Mouse (Mus musculus): ENCODE data around the gene Pycard. TPM values are rescaled to one million over a fixed set of nuclear protein-coding genes. Genes with fewer than 3 reads are reported as not detected.
"Not testable (repeated sequence)": the region's sequence is repeated elsewhere in the genome, so short reads cannot be mapped to it uniquely, and the experiment has no call there.

The Pycard gene
- total RNA-seq, 4 experiments from 2014 or later, result 2.6 to 11.7 (median 5.2) TPM

- DNase-seq (ENCODE audit: low spot score in 2 of 2), result not testable (repeated sequence)
These were observed 51.6 kb downstream of the Pycard start for GRCm38 (mm10) chr7:127942097-127942496.

Other genes starting within 250 kb of the Pycard start
- gene Fbxl19, start 249.3 kb downstream of the Pycard start, total RNA-seq (2022), result 10 to 100 TPM; 59.3 to 68.5 (median 63.5) TPM
- 10 to 100 TPM; 18.0 to 22.2 (median 19.5) TPM for gene Orai3, start 224.1 kb downstream of the Pycard start, total RNA-seq (2022)
- gene Setd1a, start 217.2 kb downstream of the Pycard start, total RNA-seq (2022), result 10 to 100 TPM; 44.7 to 48.4 (median 46.9) TPM
- 1 to 10 TPM; 3.9 to 6.2 (median 4.6) TPM for gene Gm49388, start 208.3 kb downstream of the Pycard start, total RNA-seq (2022)
- gene Hsd3b7, start 193.3 kb downstream of the Pycard start, total RNA-seq (2022), result 1 to 10 TPM; 4.2 to 9.7 (median 4.6) TPM
- gene Stx4a, start 169.6 kb downstream of the Pycard start, total RNA-seq (2022), result 10 to 100 TPM; 62.3 to 96.9 (median 71.2) TPM
- 100 to 1,000 TPM; 444 to 479 (median 451) TPM for gene Stx1b, start 169.3 kb downstream of the Pycard start, total RNA-seq (2022)
- 10 to 100 TPM; 29.9 to 32.8 (median 31.2) TPM for gene Zfp646, start 117.6 kb downstream of the Pycard start, total RNA-seq (2022)
- 10 to 100 TPM; 22.7 to 25.3 (median 23.3) TPM for gene Zfp668, start 117.0 kb downstream of the Pycard start, total RNA-seq (2022)
- gene Prss53, start 102.9 kb downstream of the Pycard start, total RNA-seq (2022), result 1 to 10 TPM in 3 of 4 experiments, under 1 TPM in 1; 0.78 to 2.1 (median 1.4) TPM
- gene Gm21974, start 98.4 kb downstream of the Pycard start, total RNA-seq (2022), result not detected
- gene Vkorc1, start 98.2 kb downstream of the Pycard start, total RNA-seq (2022), result 10 to 100 TPM; 18.5 to 31.2 (median 25.2) TPM
- 10 to 100 TPM; 39.4 to 47.5 (median 44.3) TPM for gene Bckdk, start 89.8 kb downstream of the Pycard start, total RNA-seq (2022)
- 10 to 100 TPM; 25.3 to 33.8 (median 27.6) TPM for gene Kat8, start 81.4 kb downstream of the Pycard start, total RNA-seq (2022)
- gene Prss8, start 63.8 kb downstream of the Pycard start, total RNA-seq (2022), result under 1 TPM in 2 of 4 experiments, not detected in 2; 0.33 to 0.82 TPM
- gene Prss36, start 47.1 kb downstream of the Pycard start, total RNA-seq (2022), result 1 to 10 TPM; 6.2 to 9.2 (median 8.0) TPM
- 100 to 1,000 TPM; 329 to 369 (median 354) TPM for gene Fus, start 26.4 kb downstream of the Pycard start, total RNA-seq (2022)
- gene Trim72, start 10.1 kb upstream of the Pycard start, total RNA-seq (2022), result 1 to 10 TPM in 3 of 4 experiments, under 1 TPM in 1; 0.96 to 1.5 (median 1.4) TPM
- 10 to 100 TPM; 11.2 to 21.7 (median 15.7) TPM for gene Itgam, start 68.8 kb upstream of the Pycard start, total RNA-seq (2022)
- gene Gm49368, start 68.8 kb upstream of the Pycard start, total RNA-seq (2022), result under 1 TPM in 2 of 4 experiments, not detected in 2; 0.14 to 0.18 TPM
- 10 to 100 TPM in 2 of 4 experiments, under 1 TPM in 2; 0.26 to 22.1 (median 9.0) TPM for gene Itgax, start 135.7 kb upstream of the Pycard start, total RNA-seq (2022)
- 1 to 10 TPM in 1 of 4 experiments, under 1 TPM in 1, not detected in 2; 0.66 to 1.4 TPM for gene Itgad, start 160.5 kb upstream of the Pycard start, total RNA-seq (2022)
- 10 to 100 TPM in 2 of 4 experiments, 1 to 10 TPM in 2; 4.5 to 14.1 (median 9.5) TPM for gene Cox6a2, start 212.5 kb upstream of the Pycard start, total RNA-seq (2022)
- gene Armc5, start 243.5 kb upstream of the Pycard start, total RNA-seq (2022), result 10 to 100 TPM; 14.2 to 16.8 (median 14.9) TPM
- 1 to 10 TPM; 3.9 to 5.0 (median 4.4) TPM for gene 9130023H24Rik, start 244.2 kb upstream of the Pycard start, total RNA-seq (2022)

Data from left cerebral cortex, adult 8-10 months (tissue).